Mouse (Mus musculus) mammary gland, adult 2 months (tissue): Measurements from ENCODE around the gene Gadl1. TPM values are rescaled to one million over a fixed set of nuclear protein-coding genes. Genes with fewer than 3 reads are reported as not detected.

Source experiments
- polyA plus RNA-seq: library from polyadenylated mRNA; depleted of rRNA; stranded (reverse); fragments of >200 nt; gene quantifications from 2 replicates; pipeline ENCODE4 v1.2.3, GENCODE M21; 2012; ENCODE audit warnings: low replicate concordance; rRNA removed

Gene Gadl1
- polyA plus RNA-seq = 0.20 TPM in 1 of 2 replicates, not detected in the other

GRCm38 (mm10) chr9:115909155-115909554 is at the start of gene Gadl1:
Gene Gadl1, plus strand, starts transcription at chr9:115909455.

